Mouse (Mus musculus) midbrain, postnatal 0 days (tissue): ENCODE data around the gene Polg. TPM values are rescaled to one million over a fixed set of nuclear protein-coding genes. Genes with fewer than 3 reads are reported as not detected.

Experiments
- ATAC-seq: fragments of 200-750 bp; cut with Nextera tagmentation; 2 replicates; pipeline ENCODE4 v1.8.0; 2017; ENCODE audit warnings: moderate number of reproducible peaks, mild to moderate bottlenecking, moderate TSS enrichment, moderate library complexity; ENCODE audit not compliant: low FRiP score
- DNase-seq: peaks from one replicate; pipeline ENCODE4 v3.0.0-alpha.2; 2015; ENCODE audit warnings: low spot score
- H3K27ac ChIP-seq: fragments of 300-500 bp; sonication (generic); 2 replicates; pipeline ENCODE4 v1.5.1; 2014; ENCODE audit warnings: low read depth, mild to moderate bottlenecking, low read length, mixed read lengths
- H3K27me3 ChIP-seq: fragments of 300-500 bp; sonication (generic); 2 replicates; pipeline ENCODE4 v1.6.1; 2014; ENCODE audit warnings: low read length, control low read depth, mixed read lengths; ENCODE audit not compliant: insufficient read depth
- H3K36me3 ChIP-seq: fragments of 300-500 bp; sonication (generic); 2 replicates; pipeline ENCODE4 v1.6.1; 2014; ENCODE audit warnings: low read length, control low read depth, mixed read lengths; ENCODE audit not compliant: insufficient read depth
- H3K4me1 ChIP-seq: fragments of 300-500 bp; sonication (generic); 2 replicates; pipeline ENCODE4 v1.6.1; 2014; ENCODE audit warnings: mild to moderate bottlenecking, control low read depth, antibody characterized with exemption, low read length, mixed read lengths; ENCODE audit not compliant: insufficient read depth
- H3K4me2 ChIP-seq: fragments of 300-500 bp; sonication (generic); 2 replicates; pipeline ENCODE4 v1.6.1; 2014; ENCODE audit warnings: low read depth, mild to moderate bottlenecking, low read length, mixed read lengths; ENCODE audit not compliant: poor library complexity, severe bottlenecking
- H3K4me3 ChIP-seq: fragments of 300-500 bp; sonication (generic); 2 replicates; pipeline ENCODE4 v1.5.1; 2014; ENCODE audit warnings: low read depth, mild to moderate bottlenecking, low read length, moderate library complexity
- H3K9ac ChIP-seq: fragments of 300-500 bp; sonication (generic); replicated peaks from 2 replicates; pipeline ENCODE4 v1.6.1; 2014; ENCODE audit warnings: mild to moderate bottlenecking, low read length, moderate library complexity, mixed read lengths; ENCODE audit not compliant: poor library complexity, severe bottlenecking
- H3K9me3 ChIP-seq: fragments of 300-500 bp; sonication (generic); 2 replicates; pipeline ENCODE4 v1.6.1; 2016; ENCODE audit warnings: low read length, control low read depth
- CTCF ChIP-seq: IDR thresholded peaks from 2 replicates; pipeline ENCODE4 v1.5.1; 2016; ENCODE audit warnings: antibody characterized with exemption, mild to moderate bottlenecking
- WGBS: fragments of 180-500 bp; shearing (Covaris S2); extraction: QIAGEN DNeasy Blood & Tissue Kit; methylation state at CpG from one replicate; pipeline ENCODE4 v1.1.7; 2014; 5-methylcytosine and 5-hydroxymethylcytosine counted together
- polyA plus RNA-seq: library from polyadenylated mRNA; unstranded; fragments of >200 nt; fragmentation: Nextera tagmentation; extraction: Ambion mirVana; gene quantifications from 2 replicates; pipeline ENCODE4 v1.2.1, GENCODE M21; 2015
- total RNA-seq: library from RNA; depleted of rRNA; stranded (reverse); fragments of >200 nt; gene quantifications from 2 replicates; pipeline ENCODE4 v1.2.3, GENCODE M21; 2014

Gene Polg
- total and polyA plus RNA-seq, 2 experiments from 2014 or later, result 18.6 to 46.5 TPM

DNA sequence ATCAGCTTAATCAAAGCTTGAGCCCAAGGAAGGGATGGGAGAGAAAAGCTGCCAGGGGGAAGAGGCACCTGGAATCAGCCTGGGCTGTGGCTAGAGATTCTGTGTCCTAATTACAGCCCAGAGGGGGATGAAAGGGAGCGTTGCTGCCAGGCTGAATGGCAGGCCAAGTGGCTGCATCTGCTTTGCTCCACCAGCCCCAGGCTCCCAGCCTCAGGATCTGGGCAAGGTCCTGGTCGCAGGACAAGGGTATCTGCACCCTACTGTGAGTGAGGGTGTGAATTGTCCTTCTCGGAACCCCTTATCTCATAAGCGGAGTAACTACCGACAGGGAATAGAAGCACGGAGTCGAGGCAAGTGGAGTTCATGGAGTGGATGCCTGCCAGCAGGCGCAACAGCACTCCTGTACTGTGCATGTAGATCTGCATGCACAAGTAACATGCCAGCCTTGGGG is 35.4 kb upstream of the Polg start:
- Histone ChIP-seq H3K27me3 (peaks cover 17% of the 10 kb centered on the region), H3K9me3 (no peaks in the 10 kb centered on the region), H3K27ac (peak overlapping the region; percentile 82), H3K4me3 (peak overlapping the region; percentile 78), H3K4me1 (peaks cover 7% of the 10 kb centered on the region; the same call in 1 of the 2 replicates), H3K36me3 (no peaks in the 10 kb centered on the region), H3K9ac (peak overlapping the region; percentile 96), H3K4me2 (peak overlapping the region; percentile 90)
- DNase-seq, result peak; percentile 63
- ATAC-seq, result no peak
- 7% methylated on average over 8 of the region's 8 CpGs for WGBS
- TF ChIP-seq CTCF, result no peak

DNA sequence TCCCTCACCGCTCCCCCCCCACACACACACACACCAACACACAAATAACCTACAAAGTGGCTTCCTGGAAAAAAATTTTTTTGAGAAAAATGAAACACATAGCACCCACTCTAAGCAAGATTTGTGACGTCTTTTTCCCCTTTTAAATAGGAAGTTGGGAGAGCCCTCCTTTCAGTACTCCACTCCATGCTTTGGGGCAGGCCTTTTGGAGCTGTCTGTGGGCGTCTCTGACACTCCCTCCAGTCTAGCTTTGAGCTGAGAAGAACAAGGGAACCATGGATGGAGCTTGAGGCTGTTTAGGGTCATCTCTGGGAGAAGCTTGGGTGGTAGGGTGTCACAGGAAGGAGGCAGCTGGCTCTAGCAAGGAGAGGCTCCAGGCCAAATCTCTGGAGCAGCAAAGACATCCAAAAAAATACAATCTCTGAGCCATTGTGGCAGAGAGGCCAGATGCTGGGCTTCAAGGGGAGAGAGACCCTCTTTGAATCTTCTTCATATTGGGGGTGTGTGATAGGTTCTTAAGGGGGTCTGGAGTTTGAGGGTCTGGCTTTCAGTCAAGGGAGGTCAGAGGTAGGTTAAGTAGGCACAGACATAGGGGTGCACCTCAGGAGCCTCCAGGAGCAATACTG is 34.6 kb upstream of the Polg start:
- Histone ChIP-seq H3K9me3 (no peaks in the 10 kb centered on the region), H3K36me3 (no peaks in the 10 kb centered on the region), H3K27me3 (peaks cover 16% of the 10 kb centered on the region), H3K4me1 (peaks cover 7% of the 10 kb centered on the region; the same call in 1 of the 2 replicates), H3K27ac (peak overlapping the region; percentile 82), H3K4me3 (peak overlapping the region; percentile 78), H3K4me2 (peak overlapping the region; percentile 90), H3K9ac (peak overlapping the region; percentile 96)
- WGBS, result 16% methylated on average over 3 of the region's 3 CpGs
- ATAC-seq (no peak), DNase-seq (peak; percentile 62)
- TF ChIP-seq CTCF, result no peak

DNA sequence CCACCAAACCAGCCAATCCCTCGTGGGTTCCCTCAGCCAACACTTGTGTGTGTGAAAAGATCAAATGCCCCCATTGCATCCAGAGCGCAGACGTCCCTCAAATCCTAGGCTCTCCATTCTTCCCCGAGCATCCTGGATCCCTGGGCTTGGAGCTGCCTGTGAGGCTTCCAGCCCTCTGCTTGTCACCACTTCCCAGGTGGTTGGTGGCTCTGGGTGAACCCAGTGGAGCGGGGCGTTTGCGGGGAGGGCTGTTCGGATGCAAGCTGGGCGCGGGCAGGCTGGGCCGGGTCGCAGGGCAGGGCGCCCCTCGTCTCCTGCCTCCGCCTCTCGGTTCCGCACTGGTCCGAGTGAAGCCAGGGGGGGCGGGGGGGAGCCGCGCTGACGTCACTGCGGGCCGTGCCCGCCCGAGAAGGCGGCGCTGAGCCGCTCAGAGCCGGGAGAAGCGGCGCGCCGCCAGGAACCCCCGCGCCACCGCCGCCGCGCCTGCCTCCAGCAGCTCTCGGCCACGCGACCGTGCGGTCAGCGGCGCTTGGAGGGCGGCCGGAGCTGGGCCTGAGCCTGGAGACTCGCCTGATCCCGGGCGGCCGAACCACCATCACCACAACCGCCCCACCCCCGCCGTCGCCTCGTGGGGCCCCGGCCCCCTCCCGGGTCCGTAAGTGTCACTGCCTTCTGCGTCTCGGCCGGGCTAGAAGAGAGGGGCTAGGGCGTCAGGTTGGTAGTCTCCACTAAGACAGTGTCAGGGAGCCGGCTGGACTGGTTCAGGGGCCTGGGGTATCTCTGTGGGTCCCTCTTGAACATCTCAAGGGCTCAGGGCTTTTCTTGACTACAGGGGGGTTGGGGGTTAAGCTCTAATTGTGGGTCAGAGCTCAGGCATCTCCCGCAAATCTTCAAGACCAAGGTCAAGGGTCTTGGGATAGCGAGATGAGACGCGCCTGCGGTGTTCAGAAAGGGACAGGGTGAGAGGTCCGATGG is 33.7 kb upstream of the Polg start:
- DNase-seq, result peak; percentile 87
- WGBS, result under 1% methylated on average over 46 of the region's 72 CpGs
- peak overlapping the region; percentile 90 for H3K4me2 ChIP-seq
- H3K4me3 ChIP-seq, result peak overlapping the region; percentile 78
- peaks cover 7% of the 10 kb centered on the region; the same call in 1 of the 2 replicates for H3K4me1 ChIP-seq
- no peaks in the 10 kb centered on the region for H3K9me3 ChIP-seq
- peak; percentile 72 for ATAC-seq
- peak overlapping the region; percentile 82 for H3K27ac ChIP-seq
- peak overlapping the region; percentile 96 for H3K9ac ChIP-seq
- no peaks in the 10 kb centered on the region for H3K36me3 ChIP-seq
- H3K27me3 ChIP-seq, result peaks cover 16% of the 10 kb centered on the region
- TF ChIP-seq CTCF, result no peak

DNA sequence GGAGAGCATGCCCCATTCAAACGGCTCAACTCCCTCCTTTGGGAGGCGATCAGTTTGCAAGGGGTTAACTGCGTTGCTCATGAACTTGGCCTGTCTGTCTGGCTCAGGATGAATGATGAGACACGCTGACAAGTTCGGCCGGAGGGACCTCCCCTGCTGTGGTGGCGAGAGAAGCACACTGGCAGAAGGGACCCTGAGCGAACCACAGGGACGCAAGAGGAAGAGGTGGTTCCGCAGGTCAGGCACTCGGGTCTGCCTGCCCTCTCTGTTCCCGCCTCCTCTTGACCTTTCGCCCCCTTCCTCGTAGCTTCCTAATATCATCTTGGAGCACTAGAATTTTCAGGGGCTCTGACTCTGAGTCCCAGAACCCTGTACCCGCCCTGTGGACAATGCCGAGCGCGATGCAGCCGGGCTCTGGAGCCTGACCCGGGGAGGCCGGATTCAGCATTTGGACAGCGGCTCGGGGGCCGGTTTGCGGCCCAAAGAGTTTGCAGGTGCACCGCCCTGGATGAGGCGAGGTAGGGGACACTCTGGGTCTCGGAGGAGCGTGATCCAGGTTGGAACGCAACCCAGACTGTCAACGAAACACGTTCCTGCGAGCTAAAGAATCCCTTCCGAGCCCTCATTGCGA is 32.9 kb upstream of the Polg start:
- ATAC-seq, result no peak

DNA sequence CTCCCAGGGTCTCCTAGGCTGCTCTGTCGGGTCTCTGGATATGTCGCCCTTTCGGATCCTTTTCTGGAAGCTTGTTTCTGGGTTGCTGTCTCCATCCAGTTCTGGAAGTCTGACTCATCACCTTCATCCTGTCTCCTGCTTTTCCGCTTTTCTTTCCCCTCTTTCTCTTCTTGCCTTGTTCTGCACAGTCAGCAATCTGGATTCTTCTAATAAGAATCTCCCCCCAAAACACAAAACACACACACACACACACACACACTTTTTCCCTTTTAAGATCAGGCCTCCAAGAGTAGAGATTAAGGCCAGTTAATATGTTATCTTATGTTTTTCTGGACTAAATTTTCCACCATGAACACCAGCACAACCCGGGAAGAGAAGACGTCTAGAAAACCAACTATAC is 32.2 kb upstream of the Polg start:
- no peak overlapping the region for H3K9ac ChIP-seq
- peaks cover 16% of the 10 kb centered on the region for H3K27me3 ChIP-seq
- no peak for TF ChIP-seq CTCF
- H3K4me3 ChIP-seq, result peak overlapping the region; percentile 78; the same call in 1 of the 2 replicates
- no peak for ATAC-seq
- no peak for DNase-seq
- peak overlapping the region; percentile 90 for H3K4me2 ChIP-seq
- H3K4me1 ChIP-seq, result peaks cover 7% of the 10 kb centered on the region; the same call in 1 of the 2 replicates
- 12% methylated on average over 6 of the region's 6 CpGs for WGBS
- no peaks in the 10 kb centered on the region for H3K36me3 ChIP-seq
- peak overlapping the region; percentile 59; the same call in 1 of the 2 replicates for H3K27ac ChIP-seq
- H3K9me3 ChIP-seq, result no peaks in the 10 kb centered on the region

More for the DNA sequence above, 32.9 kb upstream of the Polg start:
- peak overlapping the region; percentile 96 for H3K9ac ChIP-seq
- peaks cover 7% of the 10 kb centered on the region; the same call in 1 of the 2 replicates for H3K4me1 ChIP-seq
- H3K4me2 ChIP-seq, result peak overlapping the region; percentile 90
- peak overlapping the region; percentile 82 for H3K27ac ChIP-seq
- WGBS, result 2% methylated on average over 34 of the region's 35 CpGs
- H3K27me3 ChIP-seq, result peaks cover 16% of the 10 kb centered on the region
- peak; percentile 71 for DNase-seq
- H3K9me3 ChIP-seq, result no peaks in the 10 kb centered on the region
- H3K36me3 ChIP-seq, result no peaks in the 10 kb centered on the region
- TF ChIP-seq CTCF, result no peak
- H3K4me3 ChIP-seq, result peak overlapping the region; percentile 78
